Mouse (Mus musculus) brain, embryonic 18.5 days (tissue): ENCODE data around the gene Ksr2.

Experiments used
- DNase-seq: peaks from one replicate; pipeline ENCODE4 v3.0.0-alpha.2; 2012; ENCODE audit warnings: low read depth, low spot score

Ksr2 gene

DNA sequence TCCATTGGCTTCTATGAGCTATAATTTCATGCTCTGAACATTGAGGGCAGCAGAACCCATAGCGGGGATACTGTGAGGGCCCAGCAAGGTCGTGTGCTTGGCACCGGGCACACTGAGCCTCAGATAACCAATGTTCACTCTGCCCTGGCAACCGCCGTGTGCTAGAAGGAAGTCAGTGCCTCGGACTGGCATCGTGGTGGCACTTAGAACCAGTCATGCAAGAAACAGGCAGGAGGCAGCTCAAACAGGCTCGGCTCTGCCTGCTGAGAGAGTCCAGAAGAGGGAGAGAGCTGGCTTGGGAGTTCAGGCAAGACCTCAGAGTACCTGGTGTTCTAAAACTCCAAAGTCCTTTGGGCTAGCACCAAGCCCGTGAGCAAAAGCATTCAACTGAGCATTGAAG lies 350.7 kb downstream of the Ksr2 start:
- DNase-seq, result no peak

GRCm38 (mm10) chr5:117779175-117779574 lies 365.4 kb downstream of the Ksr2 start:
- DNase-seq, result no peak

DNA sequence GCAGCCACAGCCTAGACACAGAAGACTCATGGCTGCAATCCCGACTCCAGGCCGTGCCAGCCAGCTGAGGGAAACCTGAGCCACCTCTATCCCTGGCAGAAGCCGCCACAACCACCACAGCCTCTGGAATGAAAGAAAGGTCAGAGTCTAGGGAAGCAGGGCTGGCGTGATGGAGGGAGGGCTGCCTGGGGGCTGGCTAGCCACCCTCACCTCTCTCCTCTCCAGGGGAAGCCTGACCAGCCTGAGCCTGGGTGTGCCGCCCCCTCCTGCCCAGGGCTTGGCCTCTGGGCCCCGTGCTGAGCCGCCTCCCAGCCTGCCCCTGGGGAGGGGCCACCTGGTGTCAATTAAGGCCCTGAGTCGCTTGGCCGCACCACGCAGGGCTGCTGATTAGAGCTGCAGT lies 366.9 kb downstream of the Ksr2 start, which contains the start of gene Nos1:
Gene Nos1, plus strand, starts transcription at position 352 of the 400 bp plus-strand sequence.
- no peak for DNase-seq

DNA sequence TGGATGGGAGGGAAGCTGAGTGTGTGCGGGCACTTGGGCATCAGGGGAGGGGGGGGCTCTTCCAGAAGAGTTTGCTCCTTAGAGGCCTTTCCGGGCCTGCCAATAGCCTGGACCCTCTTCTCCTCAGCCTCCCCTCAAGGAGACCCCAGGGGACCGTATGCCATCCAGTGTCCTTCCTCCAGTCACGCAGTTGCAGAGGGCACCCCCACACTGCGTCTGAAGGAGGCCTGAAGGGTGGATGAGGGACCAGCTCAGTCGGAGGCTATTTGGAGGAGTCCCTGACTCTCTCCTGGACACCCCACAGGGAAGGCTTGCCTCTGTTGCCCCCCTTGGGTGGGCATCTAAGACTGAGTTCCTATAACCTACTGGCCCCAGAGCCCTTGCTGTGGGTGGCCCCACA lies 367.4 kb downstream of the Ksr2 start:
- no peak for DNase-seq

GRCm38 (mm10) chr5:117790071-117790470 lies 376.3 kb downstream of the Ksr2 start:
- no peak for DNase-seq

- peak; percentile 8 for DNase-seq
Observed at GRCm38 (mm10) chr5:117791875-117792274, 378.1 kb downstream of the Ksr2 start.

DNA sequence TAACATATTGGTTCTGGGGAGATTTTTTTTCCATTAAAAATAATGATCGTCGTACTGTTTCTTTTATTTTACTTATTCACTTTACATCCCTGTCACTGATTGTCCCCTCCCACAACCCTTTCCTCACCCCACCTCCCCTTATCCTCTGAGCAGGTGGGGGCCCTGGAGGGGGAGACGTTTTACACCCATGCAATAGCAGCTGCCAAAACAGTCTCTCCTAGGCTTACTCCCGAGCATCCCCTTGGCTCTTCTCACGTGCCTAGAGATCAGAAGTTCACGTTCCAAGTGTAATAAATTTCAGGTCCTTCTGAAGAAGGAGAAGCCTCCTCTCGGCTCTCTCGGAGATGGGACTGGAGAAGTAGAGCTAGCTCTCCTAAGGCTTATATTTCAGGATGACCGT lies 387.0 kb downstream of the Ksr2 start:
- no peak for DNase-seq

GRCm38 (mm10) chr5:117802071-117802521 lies 388.3 kb downstream of the Ksr2 start:
- DNase-seq, result no peak

GRCm38 (mm10) chr5:117803551-117803950 lies 389.8 kb downstream of the Ksr2 start:
- DNase-seq, result no peak

DNA sequence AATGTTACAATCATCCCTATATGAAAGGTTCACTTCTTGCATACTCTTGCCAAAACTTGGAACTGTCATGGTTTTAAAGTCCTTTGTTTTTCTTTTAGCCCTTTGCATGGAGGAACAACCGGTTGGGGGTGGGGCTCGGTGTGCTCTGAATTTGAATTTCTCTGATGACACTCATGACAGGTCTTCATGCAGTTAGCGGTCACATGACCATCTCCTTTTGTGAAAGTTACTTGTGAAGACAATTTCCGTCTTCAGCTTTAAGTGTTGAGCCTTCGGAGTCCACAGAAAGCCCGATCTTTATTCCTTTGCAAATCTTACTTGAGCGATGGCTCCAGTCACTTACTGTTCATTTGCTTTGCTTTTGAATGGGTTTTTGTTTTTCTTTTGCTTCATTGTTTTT lies 397.1 kb downstream of the Ksr2 start:
- no peak for DNase-seq

DNA sequence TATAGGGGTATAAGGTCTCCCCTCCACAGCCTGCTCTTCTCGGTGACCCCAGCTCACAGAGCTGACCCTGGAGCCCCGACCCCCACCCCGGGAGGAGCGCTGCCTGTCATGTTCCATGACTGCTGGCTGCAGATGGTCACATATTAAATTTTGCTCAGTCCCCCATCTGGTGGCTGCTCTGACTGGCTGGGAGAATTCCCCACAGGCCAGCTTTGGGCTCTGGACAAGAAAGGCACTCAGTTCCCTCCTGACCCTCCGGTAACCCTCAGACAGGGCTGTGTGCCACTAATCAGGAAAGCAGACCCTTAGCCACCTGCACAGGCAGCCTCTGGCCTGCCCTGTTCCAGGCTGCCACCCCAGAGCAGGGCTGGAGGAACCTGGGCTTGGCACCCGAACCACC lies 405.0 kb downstream of the Ksr2 start:
- DNase-seq, result no peak

DNA sequence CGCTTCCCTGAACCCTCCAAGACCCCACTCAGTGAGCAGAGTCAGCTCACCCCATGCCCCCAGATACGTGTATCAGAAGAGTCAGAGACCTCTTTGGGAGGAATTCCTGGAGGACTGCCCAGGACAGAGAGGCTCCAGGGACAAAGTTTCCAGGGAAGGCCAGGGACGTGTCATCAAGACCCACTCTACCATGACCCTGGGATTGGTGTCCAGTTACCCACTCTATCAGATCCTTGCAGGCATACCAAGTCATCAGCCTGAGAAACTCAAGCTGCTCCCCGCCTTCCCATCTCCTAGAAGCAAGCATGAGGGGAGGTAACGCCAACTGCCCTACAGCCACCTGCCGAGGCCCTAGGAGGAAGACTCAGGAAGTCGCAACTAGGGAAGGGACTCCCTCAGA lies 406.6 kb downstream of the Ksr2 start:
- DNase-seq, result no peak

DNA sequence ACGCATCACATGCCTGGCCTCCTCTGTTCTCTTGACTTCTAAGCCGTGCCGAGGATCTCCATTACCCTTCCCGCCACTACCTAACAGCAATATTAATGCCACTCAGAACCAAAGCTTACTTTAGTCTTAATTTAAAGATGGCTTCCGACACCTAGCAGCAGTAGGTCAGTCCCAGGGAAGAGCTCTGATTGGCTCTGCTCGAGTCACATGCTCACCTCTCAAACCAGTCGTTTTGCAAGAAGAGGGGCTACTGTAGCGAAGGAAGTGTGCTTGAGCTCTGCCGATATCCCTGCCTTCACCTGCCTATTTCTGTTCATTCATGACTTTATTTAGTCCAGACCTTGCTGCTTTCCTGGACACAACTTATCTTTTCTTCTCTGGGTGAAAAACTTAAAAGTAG lies 410.0 kb downstream of the Ksr2 start:
- DNase-seq, result no peak

GRCm38 (mm10) chr5:117824486-117824885 lies 410.7 kb downstream of the Ksr2 start:
- no peak for DNase-seq
